Mouse (Mus musculus) heart, adult 10 weeks (tissue): Measurements from ENCODE around the gene Papss2. TPM values are rescaled to one million over a fixed set of nuclear protein-coding genes. Genes with fewer than 3 reads are reported as not detected.

ENCODE experiments used
- polyA plus RNA-seq: library from polyadenylated mRNA; stranded (reverse); fragments of 350-450 nt; fragmentation: Illumina TruSeq; extraction: RNeasy Lipid Tissue Mini Kit (QIAGEN cat#74804); gene quantifications from one replicate; pipeline ENCODE4 v1.2.3, GENCODE M21; 2014; ENCODE audit warnings: low read depth, low replicate concordance

The Papss2 gene
- 9.9 TPM for polyA plus RNA-seq

GRCm38 (mm10) chr19:32595506-32596286 is at the start of gene Papss2:
Gene Papss2 (plus strand): TSS chr19:32595790.

Other genes starting within 250 kb of the Papss2 start
- gene Sgms1, start 206.1 kb upstream of the Papss2 start, polyA plus RNA-seq = 36.6 TPM
- 24.8 TPM for gene Rpl9-ps6, start 129.2 kb upstream of the Papss2 start, polyA plus RNA-seq
- 12.6 TPM for gene Minpp1, start 110.0 kb upstream of the Papss2 start, polyA plus RNA-seq
- gene Atad1, start 144.0 kb downstream of the Papss2 start, polyA plus RNA-seq = 85.6 TPM
- 26.8 TPM for gene Pten, start 161.7 kb downstream of the Papss2 start, polyA plus RNA-seq